Mouse (Mus musculus) C2C12 (cell line): ENCODE results near the gene Msx2. TPM values are rescaled to one million over a fixed set of nuclear protein-coding genes. Genes with fewer than 3 reads are reported as not detected.

Experiments
- H3K27me3 ChIP-seq: one replicate; pipeline ENCODE4 v1.6.1; 2011; ENCODE audit not compliant: control insufficient read depth, insufficient read depth, insufficient read length
- H3K36me3 ChIP-seq: one replicate; pipeline ENCODE4 v1.6.1; 2011; ENCODE audit not compliant: control insufficient read depth, insufficient read depth
- H3K4me3 ChIP-seq: one replicate; pipeline ENCODE4 v1.5.1; 2011; ENCODE audit warnings: mild to moderate bottlenecking, control low read depth; ENCODE audit not compliant: poor library complexity, insufficient read depth, severe bottlenecking
- H3K79me2 ChIP-seq: one replicate; pipeline ENCODE4 v1.6.1; 2011; ENCODE audit not compliant: control insufficient read depth, insufficient read depth
- H3K79me3 ChIP-seq: one replicate; pipeline ENCODE4 v1.6.1; 2011; ENCODE audit warnings: low read depth, control low read depth
- H3ac ChIP-seq: one replicate; pipeline ENCODE3; 2011; ENCODE audit warnings: low read depth; ENCODE audit not compliant: control insufficient read depth, insufficient read length
- CEBPB ChIP-seq: IDR thresholded peaks from one replicate; pipeline ENCODE4 v1.6.1; 2011; ENCODE audit warnings: low read depth, mild to moderate bottlenecking, control low read depth, moderate library complexity
- CTCF ChIP-seq: IDR thresholded peaks from one replicate; pipeline ENCODE4 v1.5.1; 2011; ENCODE audit not compliant: control insufficient read depth, insufficient read depth, insufficient read length
- FOSL1 ChIP-seq: IDR thresholded peaks from one replicate; pipeline ENCODE4 v1.8.0; 2011; ENCODE audit warnings: mild to moderate bottlenecking, low read length; ENCODE audit not compliant: poor library complexity, insufficient read depth, severe bottlenecking
- MAX ChIP-seq: IDR thresholded peaks from one replicate; pipeline ENCODE4 v1.6.1; 2011; ENCODE audit warnings: mild to moderate bottlenecking, control low read depth
- MYOD1 ChIP-seq: IDR thresholded peaks from one replicate; pipeline ENCODE4 v1.6.1; 2011; ENCODE audit warnings: low read depth; ENCODE audit not compliant: control insufficient read depth, insufficient read length
- MYOG ChIP-seq: IDR thresholded peaks from one replicate; pipeline ENCODE4 v1.6.1; 2011; ENCODE audit not compliant: control insufficient read depth, insufficient read length; ENCODE audit errors: extremely low read depth
- USF1 ChIP-seq: IDR thresholded peaks from one replicate; pipeline ENCODE4 v1.6.1; 2011; ENCODE audit warnings: low read depth, mild to moderate bottlenecking, control low read depth, moderate library complexity
- polyA plus RNA-seq: library from polyadenylated mRNA; unstranded; fragments of >200 nt; fragmentation: generic; extraction: Trizol; gene quantifications from one replicate; pipeline ENCODE4 v1.2.1, GENCODE M21; 2012; ENCODE audit warnings: missing spikeins

Gene Msx2
- polyA plus RNA-seq, 1 experiment = 0.15 TPM

DNA sequence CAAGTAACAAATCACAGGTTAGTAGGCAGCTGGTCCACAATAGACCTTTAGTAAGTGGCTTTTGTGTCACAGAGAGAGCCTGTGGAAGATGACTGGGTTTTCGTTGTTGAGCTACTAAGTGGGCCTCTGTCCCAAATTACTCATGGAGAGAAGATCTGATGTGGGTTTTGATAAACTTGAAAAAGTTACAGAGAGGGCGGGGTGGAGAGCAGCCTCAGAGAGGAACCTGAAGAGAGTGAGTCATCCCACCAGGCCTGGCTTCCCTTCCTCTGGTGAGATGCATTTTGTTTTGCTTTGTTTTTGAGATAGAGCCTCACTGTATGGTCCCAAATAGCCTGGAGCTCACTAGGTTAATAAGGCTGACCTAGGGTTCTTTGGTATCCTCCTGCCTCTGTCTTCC is 38.5 kb upstream of the Msx2 start:
- Histone ChIP-seq H3K36me3 (no peaks in the 10 kb centered on the region), H3K79me2 (no peaks in the 10 kb centered on the region), H3K27me3 (no peaks in the 10 kb centered on the region), H3K4me3 (no peak overlapping the region), H3K79me3 (no peaks in the 10 kb centered on the region), H3ac (no peak overlapping the region)
- TF ChIP-seq FOSL1 (no peak), CEBPB (no peak), MYOD1 (no peak), MAX (no peak), CTCF (no peak), USF1 (no peak), MYOG (no peak)

DNA sequence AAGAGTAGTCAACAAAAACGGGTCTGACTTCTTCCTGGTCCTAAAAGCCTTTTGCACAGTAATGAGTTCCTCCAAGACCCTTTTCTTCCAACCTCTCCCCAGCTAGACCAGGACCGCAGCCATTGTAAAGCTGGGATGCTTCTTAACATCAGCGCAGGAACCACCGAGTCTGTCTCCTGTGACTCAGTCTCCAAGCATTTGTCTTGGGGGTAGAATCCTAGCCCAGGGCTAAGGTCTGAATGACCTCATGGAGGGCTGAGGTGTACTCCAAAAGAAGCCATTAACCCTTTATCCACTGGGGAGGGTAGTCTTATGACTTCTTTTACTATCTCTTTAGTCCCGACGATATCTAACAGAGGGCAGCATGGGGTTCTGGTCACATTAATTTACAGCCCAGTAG is 29.5 kb upstream of the Msx2 start:
- Histone ChIP-seq H3ac (no peak overlapping the region), H3K79me3 (no peaks in the 10 kb centered on the region), H3K36me3 (no peaks in the 10 kb centered on the region), H3K4me3 (no peak overlapping the region), H3K27me3 (no peaks in the 10 kb centered on the region), H3K79me2 (no peaks in the 10 kb centered on the region)
- TF ChIP-seq MYOG = no peak
- TF ChIP-seq MAX = no peak
- TF ChIP-seq FOSL1 = no peak
- TF ChIP-seq CEBPB = no peak
- no peak for TF ChIP-seq USF1
- TF ChIP-seq CTCF = no peak
- TF ChIP-seq MYOD1 = no peak

DNA sequence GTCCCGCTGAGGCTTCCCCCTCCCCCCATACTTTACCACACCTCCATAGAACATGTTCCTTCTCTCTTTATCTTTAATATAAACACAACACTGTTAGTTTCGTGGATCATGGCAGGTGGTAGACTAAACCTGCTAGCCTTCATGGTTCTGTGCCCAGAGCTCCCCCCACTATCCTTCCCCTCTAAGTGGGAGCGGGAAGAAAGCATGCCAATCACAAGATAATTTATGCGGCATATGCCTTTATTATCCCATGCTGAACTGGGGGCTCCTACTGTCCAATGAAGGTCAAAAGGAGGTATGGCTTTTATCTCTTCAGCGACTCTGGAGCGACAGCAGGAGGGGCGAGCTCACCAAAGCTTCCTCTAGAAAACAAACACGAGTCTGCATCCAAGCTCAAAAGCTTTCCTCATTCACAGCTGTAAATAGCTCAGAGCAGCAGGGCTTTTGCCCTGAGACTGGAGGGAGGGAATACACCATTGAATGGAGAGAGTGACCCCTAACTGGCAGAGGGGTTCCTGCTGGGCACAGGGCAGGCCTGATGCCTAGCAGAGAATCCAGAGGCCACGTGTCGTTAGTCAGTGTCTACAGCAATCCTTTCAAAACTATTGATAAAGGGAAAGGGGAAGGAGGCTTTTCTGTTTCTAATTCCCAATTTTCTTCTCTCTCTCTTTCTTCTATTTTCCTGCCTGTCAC is 28.8 kb upstream of the Msx2 start:
- no peak for TF ChIP-seq MYOD1
- TF ChIP-seq CEBPB = no peak
- TF ChIP-seq MAX = no peak
- no peak for TF ChIP-seq USF1
- TF ChIP-seq CTCF = no peak
- no peak for TF ChIP-seq FOSL1
- no peak for TF ChIP-seq MYOG
- Histone ChIP-seq H3K79me3 (no peaks in the 10 kb centered on the region), H3K36me3 (no peaks in the 10 kb centered on the region), H3K27me3 (no peaks in the 10 kb centered on the region), H3ac (no peak overlapping the region), H3K4me3 (no peak overlapping the region), H3K79me2 (no peaks in the 10 kb centered on the region)

DNA sequence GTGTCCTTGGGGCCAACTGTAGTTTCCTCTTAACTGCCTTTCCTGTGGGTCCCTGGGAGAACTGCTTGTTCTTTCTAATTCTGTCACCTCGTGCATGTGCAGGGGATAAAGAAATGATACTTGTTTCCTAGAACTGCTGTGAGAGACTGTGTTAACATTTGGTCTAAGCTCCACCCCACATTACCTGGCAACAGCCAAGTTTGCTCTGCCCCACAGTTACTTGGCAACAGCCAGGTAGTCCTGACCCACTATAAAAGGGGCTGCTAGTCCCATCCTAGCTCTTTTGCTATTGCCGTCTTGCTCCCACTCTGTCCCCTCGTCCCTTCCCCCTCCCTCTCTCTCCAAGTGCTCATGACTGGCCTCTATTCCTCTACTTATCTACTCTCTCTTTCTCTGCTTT is 28.2 kb upstream of the Msx2 start:
- TF ChIP-seq CTCF = no peak
- TF ChIP-seq MYOG = no peak
- no peak for TF ChIP-seq CEBPB
- TF ChIP-seq USF1 = no peak
- TF ChIP-seq MYOD1 = no peak
- no peak for TF ChIP-seq FOSL1
- H3K4me3 ChIP-seq = no peak overlapping the region
- H3ac ChIP-seq = no peak overlapping the region
- no peaks in the 10 kb centered on the region for H3K79me3 ChIP-seq
- H3K27me3 ChIP-seq = no peaks in the 10 kb centered on the region
- H3K79me2 ChIP-seq = no peaks in the 10 kb centered on the region
- no peaks in the 10 kb centered on the region for H3K36me3 ChIP-seq

DNA sequence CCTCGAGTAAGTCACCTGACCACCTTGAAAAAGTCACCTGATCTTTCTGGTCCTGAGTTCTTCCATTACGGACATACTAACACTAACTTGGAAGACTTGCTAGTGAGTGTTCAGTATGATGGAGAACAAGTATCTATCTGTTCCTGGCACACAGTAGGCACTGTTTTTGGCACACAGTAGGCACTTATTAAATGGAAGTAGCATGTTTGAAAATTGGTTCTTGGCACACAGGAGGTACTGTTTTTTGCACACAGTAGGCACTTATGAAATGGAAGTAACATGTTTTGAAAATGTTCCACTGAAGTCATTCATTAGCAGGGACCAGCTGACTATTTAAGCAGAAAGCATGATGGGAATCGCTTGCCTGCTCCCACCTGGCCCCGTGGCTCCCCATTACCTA is 13.6 kb upstream of the Msx2 start:
- Histone ChIP-seq H3K79me2 (no peaks in the 10 kb centered on the region), H3ac (no peak overlapping the region)
- TF ChIP-seq FOSL1 = no peak
- TF ChIP-seq CEBPB = no peak
- TF ChIP-seq USF1 = no peak
- no peak for TF ChIP-seq MYOD1
- TF ChIP-seq MYOG = no peak
- TF ChIP-seq MAX = no peak
- no peak for TF ChIP-seq CTCF

More for the DNA sequence above, 13.6 kb upstream of the Msx2 start:
- H3K36me3 ChIP-seq = no peaks in the 10 kb centered on the region
- H3K79me3 ChIP-seq = no peaks in the 10 kb centered on the region
- H3K4me3 ChIP-seq = no peak overlapping the region
- peaks cover 18% of the 10 kb centered on the region for H3K27me3 ChIP-seq
